Mouse (Mus musculus): ENCODE measurements around the gene Ranbp10.

DNA sequence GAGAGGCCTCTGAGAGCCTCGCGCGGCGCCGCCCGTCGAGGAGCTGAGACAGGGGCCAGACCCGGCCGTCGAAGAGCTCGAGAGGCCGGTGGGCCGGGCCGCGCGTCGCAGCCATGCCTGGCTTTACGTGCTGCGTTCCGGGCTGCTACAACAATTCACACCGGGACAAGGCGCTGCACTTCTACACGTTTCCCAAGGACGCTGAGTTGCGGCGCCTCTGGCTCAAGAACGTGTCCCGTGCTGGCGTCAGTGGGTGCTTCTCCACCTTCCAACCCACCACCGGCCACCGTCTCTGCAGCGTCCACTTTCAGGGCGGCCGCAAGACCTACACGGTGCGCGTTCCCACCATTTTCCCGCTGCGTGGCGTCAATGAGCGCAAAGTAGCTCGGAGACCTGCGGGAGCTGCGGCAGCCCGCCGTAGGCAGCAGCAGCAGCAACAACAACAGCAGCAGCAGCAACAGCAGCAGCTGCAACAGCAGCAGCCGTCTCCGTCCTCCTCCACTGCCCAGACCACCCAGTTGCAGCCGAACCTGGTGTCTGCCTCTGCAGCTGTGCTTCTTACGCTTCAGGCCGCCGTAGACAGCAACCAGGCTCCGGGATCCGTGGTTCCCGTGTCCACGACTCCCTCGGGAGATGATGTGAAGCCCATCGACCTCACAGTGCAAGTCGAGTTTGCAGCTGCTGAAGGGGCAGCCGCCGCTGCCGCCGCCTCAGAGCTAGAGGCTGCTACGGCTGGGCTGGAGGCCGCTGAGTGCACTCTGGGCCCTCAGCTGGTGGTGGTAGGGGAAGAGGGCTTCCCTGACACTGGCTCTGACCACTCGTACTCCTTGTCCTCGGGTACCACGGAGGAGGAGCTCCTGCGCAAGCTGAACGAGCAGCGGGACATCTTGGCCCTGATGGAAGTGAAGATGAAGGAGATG lies 28.4 kb upstream of the Ranbp10 start:
- TF ChIP-seq CTCF (IDR thresholded peaks at IDR 0.05; ENCODE audit: borderline replicate concordance, extremely low read depth, insufficient read depth, insufficient read length) = no peak
- no peak for TF ChIP-seq POLR2A (IDR thresholded peaks at IDR 0.05; ENCODE audit: borderline replicate concordance, extremely low read depth, insufficient read depth, insufficient read length, poor library complexity, severe bottlenecking)
